Mouse (Mus musculus) liver, embryonic 14 days (tissue): Measurements from ENCODE around the gene Phf11a. TPM values are rescaled to one million over a fixed set of nuclear protein-coding genes. Genes with fewer than 3 reads are reported as not detected.

ENCODE experiments used
- polyA plus RNA-seq: library from polyadenylated mRNA; depleted of rRNA; stranded (reverse); fragments of >200 nt; gene quantifications from 2 replicates; pipeline ENCODE4 v1.2.3, GENCODE M21; 2012; rRNA removed

Gene Phf11a
- 0.14 and 0.15 TPM in 2 replicates for polyA plus RNA-seq

DNA sequence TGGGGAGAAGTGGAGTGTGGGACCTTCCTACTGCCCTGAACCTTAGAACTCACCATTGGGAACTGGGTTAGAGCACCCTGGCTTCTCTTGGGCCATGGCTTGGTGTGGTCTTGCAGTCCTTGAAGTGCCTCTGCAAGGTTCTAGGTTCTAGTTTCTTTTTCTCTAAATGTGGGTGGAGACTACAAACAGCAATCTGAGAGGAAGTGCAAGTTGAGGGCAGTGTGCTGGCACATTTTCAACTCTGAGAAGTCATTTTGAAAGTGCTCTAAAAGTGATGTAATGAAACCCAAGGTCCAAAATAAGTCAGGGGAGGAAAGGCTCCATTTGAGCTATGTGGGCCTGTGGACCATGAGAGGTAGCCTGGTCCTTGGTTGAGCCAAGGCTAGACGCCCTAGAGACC, at the start of gene Phf11a:
Phf11a (minus strand) TSS at position 132 of the 400 bp plus-strand sequence.

DNA sequence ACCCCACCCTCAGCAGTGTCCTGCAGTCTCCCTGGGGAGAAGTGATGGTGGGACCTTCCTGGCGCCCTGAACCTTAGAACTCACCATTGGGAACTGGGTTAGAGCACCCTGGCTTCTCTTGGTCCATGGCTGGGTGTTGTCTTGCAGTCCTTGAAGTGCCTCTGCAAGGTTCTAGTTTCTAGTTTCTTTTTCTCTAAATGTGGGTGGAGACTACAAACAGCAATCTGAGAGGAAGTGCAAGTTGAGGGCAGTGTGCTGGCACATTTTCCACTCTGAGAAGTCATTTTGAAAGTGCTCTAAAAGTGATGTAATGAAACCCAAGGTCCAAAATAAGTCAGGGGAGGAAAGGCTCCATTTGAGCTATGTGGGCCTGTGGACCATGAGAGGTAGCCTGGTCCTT, 43.9 kb upstream of the Phf11a start, which contains the start of gene Phf11b:
Phf11b (minus strand) TSS at position 163 of the 400 bp plus-strand sequence.

DNA sequence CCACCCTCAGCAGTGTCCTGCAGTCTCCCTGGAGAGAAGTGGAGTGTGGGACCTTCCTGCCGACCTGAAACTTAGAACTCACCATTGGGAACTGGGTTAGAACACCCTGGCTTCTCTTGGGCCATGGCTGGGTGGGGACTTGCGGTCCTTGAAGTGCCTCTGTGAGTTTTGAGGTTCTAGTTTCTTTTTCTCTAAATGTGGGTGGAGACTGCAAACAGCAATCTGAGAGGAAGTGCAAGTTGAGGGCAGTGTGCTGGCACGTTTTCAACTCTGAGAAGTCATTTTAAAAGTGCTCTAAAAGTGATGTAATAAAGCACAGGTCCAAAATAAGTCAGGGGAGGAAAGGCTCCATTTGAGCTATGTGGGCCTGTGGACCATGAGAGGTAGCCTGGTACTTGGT, 37.3 kb downstream of the Phf11a start, which contains the start of gene Gm6904:
Gm6904 (minus strand) TSS at position 161 of the 400 bp plus-strand sequence.

Other genes with a start within 250 kb of the Phf11a start
- gene 1700129C05Rik, start 154.6 kb downstream of the Phf11a start, polyA plus RNA-seq: not detected in 2 replicates
- gene Gm5142, start 118.8 kb downstream of the Phf11a start, polyA plus RNA-seq: not detected in 2 replicates
- gene Rcbtb1, start 96.3 kb downstream of the Phf11a start, polyA plus RNA-seq: 10.1 and 12.0 TPM in 2 replicates
- gene Gm6904, start 37.3 kb downstream of the Phf11a start, polyA plus RNA-seq: 0.07 TPM in 1 of 2 replicates, not detected in the other
- 0.50 and 0.65 TPM in 2 replicates for gene Phf11b, start 43.8 kb upstream of the Phf11a start, polyA plus RNA-seq
- 0.81 and 1.2 TPM in 2 replicates for gene Phf11d, start 67.9 kb upstream of the Phf11a start, polyA plus RNA-seq
- 0.90 and 1.0 TPM in 2 replicates for gene Phf11c, start 97.9 kb upstream of the Phf11a start, polyA plus RNA-seq
- 5.3 and 7.0 TPM in 2 replicates for gene Setdb2, start 143.4 kb upstream of the Phf11a start, polyA plus RNA-seq
- 7.8 and 9.9 TPM in 2 replicates for gene Cab39l, start 143.4 kb upstream of the Phf11a start, polyA plus RNA-seq